In genomic region chr3:28306852-28307251, GRCm38 (mm10) we compare ENCODE assay signal across 23 mouse cellular contexts. TPM values are rescaled to one million over a fixed set of nuclear protein-coding genes. Genes with fewer than 3 reads are reported as not detected.
A peak's percentile ranks its signal among the peaks of the same experiment; 100 is the strongest.
DNase-seq lines count a peak whose midpoint lies in the region; ATAC-seq and TF ChIP-seq lines count a peak whose summit lies in the region.
"Had no signal": no experiment of that assay in that cellular context is flagged by ENCODE, and none has a peak within 500 bp of the region (broad histone marks: within the 10 kb centered on the region; RNA-seq: fewer than 3 reads in every experiment).

No protein-coding gene starts in this region.

- H3K9ac ChIP-seq in heart, embryonic 13.5 days, result no peak overlapping the region
- H3K9ac ChIP-seq in heart, postnatal 0 days (replicated peaks; ENCODE audit: low read depth, low read length), result no peak overlapping the region
- H3K9ac ChIP-seq in lung, postnatal 0 days (replicated peaks; ENCODE audit: low read depth), result no peak overlapping the region
- H3K9ac ChIP-seq: embryonic facial prominence, embryonic 13.5 days; forebrain, embryonic 12.5 days; hindbrain, embryonic 12.5 days had no signal

- no peak for ATAC-seq in heart, embryonic 13.5 days (ENCODE audit: extremely low read depth, insufficient number of reproducible peaks, low FRiP score, low TSS enrichment)
- ATAC-seq in heart, postnatal 0 days (ENCODE audit: insufficient read depth, low read depth), result peak; percentile 88
- ATAC-seq in lung, postnatal 0 days, result peak; percentile 73
- ATAC-seq: activated CD4-positive, CD25-positive, alpha-beta regulatory T cell, adult 4 months; forebrain, embryonic 16.5 days; hindbrain, embryonic 16.5 days; inflammation-experienced regulatory T-cells, adult 6 months; intestine, postnatal 0 days; Patski had no signal

- WGBS in heart, embryonic 13.5 days, result 32% methylated on average over 3 of the region's 3 CpGs
- 34% methylated on average over 3 of the region's 3 CpGs for WGBS in heart, postnatal 0 days
- WGBS in lung, postnatal 0 days, result 66% methylated on average over 3 of the region's 3 CpGs

- peak; percentile 62; the same call in 1 of the 2 replicates for TF ChIP-seq EP300 in heart, postnatal 0 days (IDR thresholded peaks at IDR 0.05; ENCODE audit: low read depth)
- TF ChIP-seq EP300 in lung, postnatal 0 days (IDR thresholded peaks at IDR 0.05), result peak; percentile 82

- no peak for DNase-seq in heart, postnatal 14 days
- DNase-seq in heart, postnatal 0 days (ENCODE audit: low spot score), result peak; percentile 73
- DNase-seq in heart, adult 11 months, result no peak
- peak; percentile 67 for DNase-seq in lung, postnatal 0 days (ENCODE audit: low spot score)
- peak; percentile 8 for DNase-seq in lung, postnatal 25 days (ENCODE audit: low spot score)
- no peak for DNase-seq in thymus, postnatal 4 days
- DNase-seq: adrenal gland, postnatal 14 days; cerebellum, adult 11-12 months; cerebellum, adult 9-10 months; cerebellum, postnatal 36 days; gastrocnemius, postnatal 10 days had no signal

- no peak overlapping the region for H3K4me3 ChIP-seq in heart, embryonic 13.5 days
- no peak overlapping the region for H3K4me3 ChIP-seq in heart, postnatal 0 days (ENCODE audit: low read depth, low read length)
- H3K4me3 ChIP-seq in lung, postnatal 0 days (ENCODE audit: low read depth, low read length), result no peak overlapping the region
- H3K4me3 ChIP-seq: embryonic facial prominence, embryonic 13.5 days; forebrain, embryonic 12.5 days; heart, embryonic 10.5 days; hindbrain, embryonic 12.5 days had no signal

- no peaks in the 10 kb centered on the region for H3K27me3 ChIP-seq in heart, embryonic 13.5 days (replicated peaks)
- no peaks in the 10 kb centered on the region for H3K27me3 ChIP-seq in heart, postnatal 0 days (ENCODE audit: control insufficient read depth, insufficient read depth, low read length)
- no peaks in the 10 kb centered on the region for H3K27me3 ChIP-seq in lung, postnatal 0 days (replicated peaks; ENCODE audit: insufficient read depth, low read length)
- H3K27me3 ChIP-seq: CH12.LX; embryonic facial prominence, embryonic 13.5 days; forebrain, embryonic 12.5 days; hindbrain, embryonic 12.5 days; Patski had no signal

- H3K4me1 ChIP-seq in heart, embryonic 13.5 days, result peaks cover 38% of the 10 kb centered on the region
- peaks cover 25% of the 10 kb centered on the region for H3K4me1 ChIP-seq in heart, postnatal 0 days (ENCODE audit: control insufficient read depth, insufficient read depth)
- peaks cover 11% of the 10 kb centered on the region; the same call in 1 of the 2 replicates for H3K4me1 ChIP-seq in lung, postnatal 0 days (ENCODE audit: insufficient read depth, low read depth, low read length)
- H3K4me1 ChIP-seq: embryonic facial prominence, embryonic 13.5 days; forebrain, embryonic 12.5 days; hindbrain, embryonic 12.5 days had no signal

- intact Hi-C loops in heart, postnatal 14 days (cut with DNase I), result no loop called here

- H3K9me3 ChIP-seq in heart, embryonic 13.5 days, result no peaks in the 10 kb centered on the region
- H3K9me3 ChIP-seq in heart, postnatal 0 days (replicated peaks; ENCODE audit: control insufficient read depth, low read length), result no peaks in the 10 kb centered on the region
- H3K9me3 ChIP-seq in lung, postnatal 0 days (ENCODE audit: low read length), result no peaks in the 10 kb centered on the region; the same call in 1 of the 2 replicates
- H3K9me3 ChIP-seq: embryonic facial prominence, embryonic 13.5 days; forebrain, embryonic 12.5 days; heart, embryonic 10.5 days; hindbrain, embryonic 12.5 days had no signal

- no peaks in the 10 kb centered on the region for H3K36me3 ChIP-seq in heart, embryonic 13.5 days
- no peaks in the 10 kb centered on the region for H3K36me3 ChIP-seq in heart, postnatal 0 days (replicated peaks; ENCODE audit: control insufficient read depth, insufficient read depth, low read length)
- no peaks in the 10 kb centered on the region for H3K36me3 ChIP-seq in lung, postnatal 0 days (ENCODE audit: insufficient read depth, low read length)
- H3K36me3 ChIP-seq: embryonic facial prominence, embryonic 13.5 days; forebrain, embryonic 12.5 days; heart, embryonic 10.5 days; hindbrain, embryonic 12.5 days had no signal

- H3K4me2 ChIP-seq in heart, embryonic 13.5 days, result no peak overlapping the region
- H3K4me2 ChIP-seq in heart, postnatal 0 days (ENCODE audit: low read depth, low read length), result no peak overlapping the region
- no peak overlapping the region for H3K4me2 ChIP-seq in lung, postnatal 0 days (replicated peaks; ENCODE audit: low read depth, low read length)
- H3K4me2 ChIP-seq: embryonic facial prominence, embryonic 13.5 days; forebrain, embryonic 12.5 days; hindbrain, embryonic 12.5 days had no signal

- H3K27ac ChIP-seq in heart, embryonic 13.5 days (replicated peaks), result peak overlapping the region; percentile 55
- peak overlapping the region; percentile 86 for H3K27ac ChIP-seq in heart, postnatal 0 days (ENCODE audit: low read depth)
- H3K27ac ChIP-seq in lung, postnatal 0 days (ENCODE audit: low read length), result peak overlapping the region; percentile 40; the same call in 1 of the 2 replicates
- H3K27ac ChIP-seq: embryonic facial prominence, embryonic 13.5 days; forebrain, embryonic 12.5 days; heart, embryonic 10.5 days; hindbrain, embryonic 12.5 days had no signal

- TF ChIP-seq CTCF in heart, postnatal 0 days (IDR thresholded peaks at IDR 0.05; ENCODE audit: low read depth), result no peak
- no peak for TF ChIP-seq CTCF in lung, postnatal 0 days (IDR thresholded peaks at IDR 0.05)

RNA-seq across cellular contexts. Expression of gene Tnik, which starts 43.8 kb away (rescaled TPM):
- polyA plus RNA-seq in heart, embryonic 13.5 days (2015; fragmentation: Nextera tagmentation; extraction: Ambion mirVana), result 8.3 and 8.4 TPM in 2 replicates
- total RNA-seq in heart, postnatal 14 days (2021), result 10 to 100 TPM; 33.4 to 41.6 TPM
- 22.5 and 27.5 TPM in 2 replicates for total RNA-seq in heart, postnatal 0 days (2014; rRNA removed; ENCODE audit: low replicate concordance)
- 8.3 and 9.2 TPM in 2 replicates for polyA plus RNA-seq in heart, postnatal 0 days (2015; fragmentation: Nextera tagmentation; extraction: Ambion mirVana)
- polyA plus RNA-seq in lung, postnatal 0 days (2015; fragmentation: Nextera tagmentation; extraction: Ambion mirVana), result 6.1 and 7.3 TPM in 2 replicates

Comparison
In these comparisons a context has a peak if more than half of its experiments do, and no peak if none do; other contexts are left out.
1. DNase-seq: peak in heart, postnatal 0 days (single experiment), lung, postnatal 0 days (single experiment) and lung, postnatal 25 days (single experiment); none in heart, postnatal 14 days (0 of 2), heart, adult 11 months (single experiment) and thymus, postnatal 4 days (single experiment).
2. Peak in every context shown above with its lines, with median percentiles within 50 percentile points of each other: H3K27ac ChIP-seq.